Mouse (Mus musculus) retina, postnatal 1 day (tissue): Measurements from ENCODE around the gene 1700034J05Rik.

Source experiments
- DNase-seq: peaks from one replicate; pipeline ENCODE4 v3.0.0-alpha.2; 2012

Gene 1700034J05Rik

GRCm38 (mm10) chr6:146918341-146918740, 35.9 kb downstream of the 1700034J05Rik start:
- no peak for DNase-seq

- DNase-seq: no peak
These were observed 36.8 kb downstream of the 1700034J05Rik start for GRCm38 (mm10) chr6:146917396-146917795.

DNA sequence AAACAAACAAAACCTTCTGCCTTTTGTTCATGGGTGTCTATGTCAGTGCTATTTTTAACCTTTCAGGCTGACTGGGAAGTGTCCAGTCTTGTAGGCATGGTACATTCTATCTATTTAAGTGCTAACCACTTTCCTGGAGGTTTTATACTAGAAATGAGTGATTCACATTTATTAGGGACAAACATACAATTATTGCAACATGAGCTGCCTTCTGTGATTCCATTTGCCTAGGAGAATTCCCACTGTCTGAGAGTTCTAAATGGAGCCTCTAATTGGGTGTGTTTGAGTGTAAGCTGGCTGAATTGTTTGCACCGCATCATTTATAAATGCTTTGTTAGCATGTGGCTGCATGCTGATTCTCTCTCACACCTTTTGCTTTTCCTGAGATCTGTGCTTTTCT, 38.4 kb downstream of the 1700034J05Rik start:
- DNase-seq: no peak

GRCm38 (mm10) chr6:146913489-146914198, 40.6 kb downstream of the 1700034J05Rik start:
- no peak for DNase-seq

DNA sequence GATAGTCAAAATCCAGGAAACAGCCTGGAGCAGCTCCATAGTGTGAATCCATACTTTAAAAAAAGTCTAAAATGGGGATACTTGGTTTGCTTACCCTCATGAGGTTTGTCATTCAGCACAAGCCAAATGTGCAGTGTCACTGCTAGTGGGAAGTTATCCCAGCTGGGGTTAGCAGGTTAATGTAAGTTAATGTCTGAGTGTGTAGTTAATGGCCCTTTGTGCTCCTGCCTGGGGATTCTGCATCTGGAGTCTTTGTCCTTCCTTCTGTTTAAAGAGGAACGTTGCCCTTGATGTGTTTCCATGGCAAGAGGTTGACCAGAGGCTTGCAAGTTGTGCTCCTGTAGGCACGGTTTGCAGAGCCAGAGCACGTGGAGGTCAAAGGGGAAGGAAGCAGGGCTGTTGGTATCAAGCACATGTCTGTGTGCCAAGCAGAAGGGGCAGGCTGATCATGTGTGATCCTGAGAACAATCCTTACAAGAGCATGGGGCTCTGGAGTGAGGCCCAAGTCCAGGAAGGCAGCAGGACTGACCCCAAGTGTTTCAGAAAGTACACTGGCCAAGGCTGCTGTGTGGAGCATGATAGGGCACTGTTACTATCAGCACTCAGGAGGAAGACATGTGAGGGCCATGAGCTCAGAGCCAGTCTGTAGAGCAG, 41.3 kb downstream of the 1700034J05Rik start:
- DNase-seq: no peak

GRCm38 (mm10) chr6:146910801-146911200, 43.4 kb downstream of the 1700034J05Rik start:
- no peak for DNase-seq

DNA sequence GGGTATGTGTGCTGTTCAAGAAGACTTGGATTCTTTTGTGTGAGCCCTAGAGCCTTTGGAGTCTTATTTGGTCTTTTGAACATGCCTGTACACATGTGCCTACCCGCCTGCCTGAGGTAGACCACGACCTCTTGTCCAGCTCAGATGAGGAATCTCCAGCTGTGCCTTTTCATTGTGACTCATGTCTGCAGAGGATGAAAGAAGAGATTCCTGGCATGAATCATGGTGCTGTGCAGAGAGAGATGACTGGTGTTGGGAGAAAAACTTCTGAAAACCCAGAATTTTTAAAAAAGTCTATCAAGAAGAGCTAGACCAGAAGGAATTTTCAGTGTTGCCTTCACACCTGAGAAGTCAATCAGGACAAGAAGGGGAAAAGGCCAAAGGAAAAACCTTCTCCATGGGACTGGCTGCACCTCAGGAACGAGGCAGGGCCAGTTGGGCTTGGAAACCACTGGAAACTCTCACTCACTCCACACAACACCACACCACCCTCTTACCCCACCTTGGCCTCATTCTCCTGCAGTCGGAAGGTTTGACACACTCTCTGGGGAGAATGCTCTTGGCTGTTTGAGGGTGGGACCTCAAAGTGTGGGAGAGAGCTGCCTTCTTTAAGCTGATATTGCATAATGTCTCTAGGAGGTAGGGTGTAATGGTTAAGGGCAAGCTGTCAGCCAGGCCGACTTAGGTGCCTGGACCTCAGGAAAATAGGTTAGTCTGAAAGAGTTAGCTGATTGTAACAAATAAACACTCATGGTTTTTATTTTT, 44.3 kb downstream of the 1700034J05Rik start:
- DNase-seq: no peak

DNA sequence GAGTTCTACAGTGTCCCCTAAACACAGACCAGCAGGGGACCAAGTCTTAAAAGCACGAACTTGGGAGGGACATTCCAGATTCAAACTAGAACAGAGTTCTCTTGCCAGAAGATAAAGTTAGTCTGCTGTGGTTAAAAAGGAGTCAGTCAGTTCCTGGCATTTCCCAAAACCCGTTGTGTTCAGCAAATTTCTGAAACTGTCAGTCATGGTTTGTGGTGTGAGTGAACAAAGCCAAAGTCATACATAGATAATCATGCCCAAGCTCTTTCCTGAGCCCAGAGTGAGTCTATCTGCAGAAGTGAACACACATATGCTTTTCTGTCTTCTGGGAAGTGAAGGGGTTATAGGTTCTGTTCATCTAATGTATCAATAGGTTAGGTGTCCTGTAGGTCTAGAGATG, 45.4 kb downstream of the 1700034J05Rik start:
- DNase-seq: no peak

DNA sequence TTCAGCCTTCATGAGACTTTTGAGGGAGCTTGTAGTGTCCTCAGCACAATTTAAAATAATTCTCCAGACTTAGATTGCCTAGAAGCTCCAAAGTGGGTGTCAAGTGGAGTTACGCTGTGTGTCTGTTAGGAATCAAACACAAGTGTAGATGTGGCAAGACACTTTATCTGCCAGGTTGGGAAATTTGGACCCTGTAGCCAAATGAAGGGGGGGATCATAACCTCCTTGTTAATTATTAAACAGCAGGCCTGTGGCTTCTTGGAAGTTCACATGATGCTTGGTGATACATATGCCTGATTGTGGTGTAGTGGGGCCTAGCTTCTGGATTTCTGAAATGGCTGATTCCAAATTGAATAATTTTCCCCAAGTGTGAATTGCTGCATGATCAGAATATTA, 46.4 kb downstream of the 1700034J05Rik start:
- no peak for DNase-seq

DNA sequence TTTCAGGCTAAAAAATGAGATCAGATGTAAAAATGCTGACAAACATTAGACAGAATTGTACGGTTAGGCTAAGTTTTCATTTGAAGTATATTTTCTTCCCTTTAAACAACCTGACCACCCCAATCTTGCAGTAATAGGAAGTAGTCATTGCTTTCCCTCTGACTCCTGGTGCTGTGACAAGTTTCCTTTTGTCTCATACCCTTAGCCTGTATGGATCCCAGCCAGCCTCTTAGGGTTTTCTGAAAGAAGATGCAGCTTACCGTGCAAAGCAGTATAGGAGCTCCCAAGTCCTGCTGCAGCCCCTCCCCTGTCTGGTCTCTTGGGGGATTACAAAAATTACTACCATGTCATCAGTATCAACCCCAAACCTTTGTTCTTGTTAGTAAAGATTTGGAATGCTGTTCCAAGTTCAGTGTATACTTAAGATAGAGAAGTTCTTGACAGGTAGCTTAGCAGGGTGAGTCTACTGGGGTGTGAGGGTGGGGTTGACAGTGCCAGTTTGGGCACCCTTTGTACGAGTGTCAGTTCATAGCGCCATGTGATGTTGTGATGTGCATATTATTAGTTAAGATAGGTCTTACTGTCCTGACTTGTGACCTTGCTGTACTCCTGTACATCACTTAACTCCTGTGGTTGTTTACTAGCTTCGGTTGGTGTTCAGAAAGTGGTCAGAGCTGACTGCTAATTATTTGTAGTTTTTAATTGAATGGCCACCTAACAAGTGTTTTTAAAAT, 47.0 kb downstream of the 1700034J05Rik start:
- no peak for DNase-seq

DNA sequence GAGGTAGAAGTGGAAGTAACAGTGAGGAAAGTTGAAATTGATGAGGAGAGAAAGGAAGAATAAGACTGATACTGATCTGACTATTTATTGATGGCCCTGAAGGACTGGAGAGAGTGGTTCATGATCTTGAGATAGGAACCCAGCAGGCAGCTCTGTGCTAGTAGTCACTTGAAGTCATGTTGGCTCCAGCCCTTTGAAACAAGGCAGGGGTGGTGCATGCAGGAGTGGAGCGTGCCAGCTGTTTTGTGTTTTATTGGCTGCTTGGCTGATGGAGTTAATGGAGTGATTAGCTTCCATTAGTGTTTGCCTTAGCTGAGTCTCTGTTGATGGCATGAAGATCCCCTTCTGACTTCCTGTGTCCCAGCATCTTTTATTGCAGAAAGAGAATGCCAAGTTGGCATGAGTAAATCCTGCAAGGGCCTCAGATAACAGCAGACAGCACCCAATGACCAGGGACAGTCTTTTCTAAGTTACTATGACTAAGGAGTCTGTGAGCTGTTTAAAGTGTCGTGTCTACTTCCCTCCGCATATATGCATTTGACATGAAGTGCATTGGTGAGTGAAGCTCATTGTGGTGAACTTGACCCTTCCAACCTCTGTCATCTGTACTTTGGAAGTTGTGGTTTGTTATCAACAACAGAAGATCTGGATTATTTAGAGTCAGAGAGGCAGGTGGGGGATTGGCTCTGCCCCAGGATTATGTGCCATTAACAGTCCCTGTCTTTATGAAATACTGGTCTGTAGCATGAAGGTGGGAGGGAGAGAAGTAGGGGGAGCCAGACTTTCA, 48.0 kb downstream of the 1700034J05Rik start:
- no peak for DNase-seq

DNA sequence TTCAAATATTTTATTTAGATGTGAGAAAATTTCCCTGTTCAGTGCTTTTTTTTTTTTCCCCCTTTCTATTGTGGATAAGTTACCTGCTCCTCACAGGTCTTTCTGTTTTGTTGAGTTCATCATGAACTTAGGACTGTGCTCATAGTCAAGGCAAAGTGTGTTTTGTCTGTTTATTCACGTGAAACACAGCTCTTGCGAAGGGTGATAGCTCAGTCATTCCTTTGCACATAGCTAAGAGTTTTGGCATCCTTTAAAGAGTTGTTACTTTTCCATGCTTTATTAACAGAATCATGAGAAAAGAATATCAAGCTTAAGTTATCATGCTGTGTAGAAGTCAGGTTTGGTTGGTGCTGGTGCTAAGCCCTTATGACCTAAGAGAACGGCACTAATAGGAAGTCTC, 49.5 kb downstream of the 1700034J05Rik start:
- no peak for DNase-seq

GRCm38 (mm10) chr6:146903632-146904031, 50.6 kb downstream of the 1700034J05Rik start:
- DNase-seq: no peak

DNA sequence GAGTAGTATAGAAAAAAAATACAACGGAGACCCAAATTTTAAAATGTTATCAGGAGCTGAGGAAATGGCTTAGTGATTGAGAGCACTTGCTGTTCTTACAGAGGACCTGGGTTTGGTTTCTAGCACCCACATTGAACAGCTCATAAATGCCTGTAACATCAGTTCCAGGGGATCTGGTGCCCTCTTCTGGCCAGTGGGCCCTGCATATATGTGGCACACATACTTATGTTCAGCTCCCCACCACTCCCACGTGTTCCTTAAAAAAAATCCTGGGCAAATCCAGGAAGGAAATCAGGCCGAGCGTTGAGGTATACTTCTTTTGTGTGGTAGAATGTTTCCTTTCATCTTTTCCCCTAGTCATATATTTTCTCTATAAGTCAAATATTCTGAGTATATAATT, 52.3 kb downstream of the 1700034J05Rik start:
- no peak for DNase-seq
